Mouse (Mus musculus) small intestine, adult 2 months (tissue): ENCODE measurements at regions not wholly inside any gene's neighbourhood (a gene's known extent, or its start where the extent isn't known, plus 50 kb on each side); places are given as distances from the start of the nearest gene placed in this dataset.

Source experiments
- CTCF ChIP-seq: fragments of 200-500 bp; IDR thresholded peaks from 2 replicates; pipeline ENCODE4 v1.5.1; 2012; ENCODE audit warnings: low read depth, mild to moderate bottlenecking, control low read depth, inconsistent platforms, low read length, moderate library complexity, mixed read lengths; ENCODE audit not compliant: insufficient replicate concordance, insufficient read length; ENCODE audit errors: extremely low read depth
- POLR2A ChIP-seq: fragments of 200-500 bp; IDR thresholded peaks from 2 replicates; pipeline ENCODE4 v1.6.1; 2012; ENCODE audit warnings: low read depth, mild to moderate bottlenecking, control low read depth, inconsistent platforms, low read length, moderate library complexity

DNA sequence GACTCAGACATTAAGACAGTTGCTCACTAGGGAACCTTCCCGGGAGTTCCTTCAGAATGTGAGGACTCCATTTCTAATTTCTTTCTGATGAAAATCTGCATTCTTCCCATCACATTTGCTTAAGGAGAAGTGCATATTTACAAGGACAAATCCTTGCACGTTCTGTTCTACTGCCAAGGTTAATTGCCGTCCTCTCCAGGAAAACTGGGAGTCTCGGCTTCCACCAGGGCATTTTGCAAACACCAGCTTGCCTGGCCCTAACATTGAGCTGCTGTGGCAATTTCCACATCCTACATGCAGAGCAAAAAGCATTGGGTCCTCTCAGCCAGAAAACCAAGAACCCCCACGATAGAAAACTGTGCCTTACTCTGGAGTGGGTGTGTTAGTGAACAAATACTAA, 91.5 kb upstream of the Noct start:
- TF ChIP-seq CTCF, result no peak
- no peak for TF ChIP-seq POLR2A
